Mouse (Mus musculus) hindbrain, embryonic 12.5 days (tissue): ENCODE measurements at regions not wholly inside any gene's neighbourhood (a gene's known extent, or its start where the extent isn't known, plus 50 kb on each side); places are given as distances from the start of the nearest gene placed in this dataset.

Experiments
- ATAC-seq: fragments of 200-750 bp; cut with Nextera tagmentation; 2 replicates; pipeline ENCODE4 v1.8.0; 2017; ENCODE audit warnings: moderate TSS enrichment; ENCODE audit not compliant: low FRiP score
- H3K27ac ChIP-seq: fragments of 300-500 bp; sonication (generic); 2 replicates; pipeline ENCODE4 v1.5.1; 2016; ENCODE audit warnings: mild to moderate bottlenecking
- H3K27me3 ChIP-seq: fragments of 300-500 bp; sonication (generic); 2 replicates; pipeline ENCODE4 v1.6.1; 2016; ENCODE audit warnings: mild to moderate bottlenecking
- H3K36me3 ChIP-seq: fragments of 300-500 bp; sonication (generic); 2 replicates; pipeline ENCODE4 v1.6.1; 2016; ENCODE audit warnings: mild to moderate bottlenecking
- H3K4me1 ChIP-seq: fragments of 300-500 bp; sonication (generic); 2 replicates; pipeline ENCODE4 v1.6.1; 2016
- H3K4me2 ChIP-seq: fragments of 300-500 bp; sonication (generic); replicated peaks from 2 replicates; pipeline ENCODE4 v1.6.1; 2016; ENCODE audit warnings: mild to moderate bottlenecking
- H3K4me3 ChIP-seq: fragments of 300-500 bp; sonication (generic); 2 replicates; pipeline ENCODE4 v1.5.1; 2016; ENCODE audit warnings: mild to moderate bottlenecking
- H3K9ac ChIP-seq: fragments of 300-500 bp; sonication (generic); 2 replicates; pipeline ENCODE4 v1.6.1; 2016; ENCODE audit warnings: mild to moderate bottlenecking, moderate library complexity
- H3K9me3 ChIP-seq: fragments of 300-500 bp; sonication (generic); replicated peaks from 2 replicates; pipeline ENCODE4 v1.6.1; 2016; ENCODE audit warnings: mild to moderate bottlenecking
- whole genome bisulfite sequencing: fragments of 180-500 bp; shearing (Covaris S2); methylation state at CpG from one replicate; pipeline ENCODE4 v1.1.7; 2016; 5-methylcytosine and 5-hydroxymethylcytosine counted together

GRCm38 (mm10) chr10:16600551-16601224 lies 1122.3 kb upstream of the Cited2 start:
- Histone ChIP-seq H3K4me2 (no peak overlapping the region), H3K27me3 (no peaks in the 10 kb centered on the region), H3K4me3 (no peak overlapping the region), H3K9ac (no peak overlapping the region), H3K27ac (no peak overlapping the region), H3K4me1 (no peaks in the 10 kb centered on the region), H3K9me3 (no peaks in the 10 kb centered on the region), H3K36me3 (no peaks in the 10 kb centered on the region)
- WGBS: 86% methylated on average over 10 of the region's 10 CpGs
- no peak for ATAC-seq

GRCm38 (mm10) chr10:16601225-16601595 lies 1121.8 kb upstream of the Cited2 start:
- no peak for ATAC-seq
- no peak overlapping the region for H3K4me2 ChIP-seq
- 82% methylated on average over 1 of the region's 1 CpGs for WGBS
- H3K4me3 ChIP-seq: no peak overlapping the region
- H3K27ac ChIP-seq: no peak overlapping the region
- H3K27me3 ChIP-seq: no peaks in the 10 kb centered on the region
- no peak overlapping the region for H3K9ac ChIP-seq
- H3K9me3 ChIP-seq: no peaks in the 10 kb centered on the region
- H3K4me1 ChIP-seq: no peaks in the 10 kb centered on the region
- no peaks in the 10 kb centered on the region for H3K36me3 ChIP-seq

GRCm38 (mm10) chr10:16608339-16608738 lies 1114.7 kb upstream of the Cited2 start:
- Histone ChIP-seq H3K27ac (no peak overlapping the region), H3K27me3 (no peaks in the 10 kb centered on the region), H3K4me1 (no peaks in the 10 kb centered on the region), H3K9me3 (no peaks in the 10 kb centered on the region), H3K4me2 (no peak overlapping the region), H3K36me3 (no peaks in the 10 kb centered on the region), H3K4me3 (no peak overlapping the region), H3K9ac (no peak overlapping the region)
- 92% methylated on average over 3 of the region's 3 CpGs for WGBS
- no peak for ATAC-seq

- WGBS: 93% methylated on average over 2 of the region's 2 CpGs
- ATAC-seq: no peak
- no peak overlapping the region for H3K27ac ChIP-seq
- H3K4me2 ChIP-seq: no peak overlapping the region
- no peak overlapping the region for H3K9ac ChIP-seq
- 0 out of 2 replicates have a peak, but pooled peaks cover 3% of the 10 kb centered on the region for H3K9me3 ChIP-seq
- H3K4me1 ChIP-seq: no peaks in the 10 kb centered on the region
- H3K4me3 ChIP-seq: no peak overlapping the region
- no peaks in the 10 kb centered on the region for H3K27me3 ChIP-seq
- no peaks in the 10 kb centered on the region for H3K36me3 ChIP-seq
These were observed 1104.3 kb upstream of the Cited2 start for GRCm38 (mm10) chr10:16618752-16619151.

GRCm38 (mm10) chr10:16619584-16619983 lies 1103.4 kb upstream of the Cited2 start:
- no peaks in the 10 kb centered on the region for H3K36me3 ChIP-seq
- no peak overlapping the region for H3K9ac ChIP-seq
- no peaks in the 10 kb centered on the region for H3K27me3 ChIP-seq
- H3K4me3 ChIP-seq: no peak overlapping the region
- no peak overlapping the region for H3K4me2 ChIP-seq
- 87% methylated on average over 2 of the region's 2 CpGs for WGBS
- no peak for ATAC-seq
- no peaks in the 10 kb centered on the region for H3K4me1 ChIP-seq
- H3K27ac ChIP-seq: no peak overlapping the region
- 0 out of 2 replicates have a peak, but pooled peaks cover 3% of the 10 kb centered on the region for H3K9me3 ChIP-seq

- Histone ChIP-seq H3K4me3 (no peak overlapping the region), H3K36me3 (no peaks in the 10 kb centered on the region), H3K9ac (no peak overlapping the region), H3K27me3 (no peaks in the 10 kb centered on the region), H3K9me3 (0 out of 2 replicates have a peak, but pooled peaks cover 3% of the 10 kb centered on the region), H3K27ac (no peak overlapping the region), H3K4me2 (no peak overlapping the region), H3K4me1 (no peaks in the 10 kb centered on the region)
- ATAC-seq: no peak
- WGBS: 73% methylated on average over 6 of the region's 6 CpGs
These were observed 1102.0 kb upstream of the Cited2 start for GRCm38 (mm10) chr10:16620804-16621559.

GRCm38 (mm10) chr10:16622821-16623220 lies 1100.2 kb upstream of the Cited2 start:
- H3K27me3 ChIP-seq: no peaks in the 10 kb centered on the region
- no peaks in the 10 kb centered on the region for H3K4me1 ChIP-seq
- no peaks in the 10 kb centered on the region for H3K36me3 ChIP-seq
- no peak overlapping the region for H3K4me3 ChIP-seq
- no peak overlapping the region for H3K27ac ChIP-seq
- no peak for ATAC-seq
- H3K4me2 ChIP-seq: no peak overlapping the region
- H3K9ac ChIP-seq: no peak overlapping the region
- WGBS: 89% methylated on average over 3 of the region's 3 CpGs
- no peaks in the 10 kb centered on the region for H3K9me3 ChIP-seq

- H3K27me3 ChIP-seq: no peaks in the 10 kb centered on the region
- 85% methylated on average over 2 of the region's 2 CpGs for WGBS
- H3K27ac ChIP-seq: no peak overlapping the region
- H3K9me3 ChIP-seq: no peaks in the 10 kb centered on the region
- no peak for ATAC-seq
- H3K9ac ChIP-seq: no peak overlapping the region
- no peaks in the 10 kb centered on the region for H3K4me1 ChIP-seq
- no peaks in the 10 kb centered on the region for H3K36me3 ChIP-seq
- H3K4me2 ChIP-seq: no peak overlapping the region
- H3K4me3 ChIP-seq: no peak overlapping the region
These were observed 1089.8 kb upstream of the Cited2 start for GRCm38 (mm10) chr10:16633236-16633635.

GRCm38 (mm10) chr10:16635463-16635862 lies 1087.6 kb upstream of the Cited2 start:
- Histone ChIP-seq H3K36me3 (no peaks in the 10 kb centered on the region), H3K9me3 (no peaks in the 10 kb centered on the region), H3K4me2 (no peak overlapping the region), H3K4me1 (no peaks in the 10 kb centered on the region), H3K9ac (no peak overlapping the region), H3K4me3 (no peak overlapping the region), H3K27me3 (no peaks in the 10 kb centered on the region), H3K27ac (no peak overlapping the region)
- ATAC-seq: no peak
- WGBS: 72% methylated on average over 2 of the region's 2 CpGs

- Histone ChIP-seq H3K27me3 (no peaks in the 10 kb centered on the region), H3K36me3 (no peaks in the 10 kb centered on the region), H3K4me2 (no peak overlapping the region), H3K9me3 (no peaks in the 10 kb centered on the region), H3K27ac (no peak overlapping the region), H3K4me3 (no peak overlapping the region), H3K9ac (no peak overlapping the region), H3K4me1 (no peaks in the 10 kb centered on the region)
- no peak for ATAC-seq
These were observed 1086.0 kb upstream of the Cited2 start for GRCm38 (mm10) chr10:16637006-16637405.

- WGBS: 43% methylated on average over 2 of the region's 2 CpGs
- H3K9me3 ChIP-seq: no peaks in the 10 kb centered on the region
- no peaks in the 10 kb centered on the region for H3K27me3 ChIP-seq
- no peak overlapping the region for H3K4me3 ChIP-seq
- H3K4me2 ChIP-seq: no peak overlapping the region
- H3K4me1 ChIP-seq: no peaks in the 10 kb centered on the region
- H3K36me3 ChIP-seq: no peaks in the 10 kb centered on the region
- no peak overlapping the region for H3K9ac ChIP-seq
- no peak for ATAC-seq
- H3K27ac ChIP-seq: no peak overlapping the region
These were observed 1084.9 kb upstream of the Cited2 start for GRCm38 (mm10) chr10:16638111-16638510.

- Histone ChIP-seq H3K9ac (no peak overlapping the region), H3K4me3 (no peak overlapping the region)
These were observed 1082.9 kb upstream of the Cited2 start for GRCm38 (mm10) chr10:16640136-16640535.

GRCm38 (mm10) chr10:16650120-16650519 lies 1072.9 kb upstream of the Cited2 start:
- Histone ChIP-seq H3K9ac (no peak overlapping the region), H3K27me3 (no peaks in the 10 kb centered on the region), H3K4me3 (no peak overlapping the region), H3K4me1 (no peaks in the 10 kb centered on the region), H3K27ac (no peak overlapping the region), H3K4me2 (no peak overlapping the region), H3K36me3 (no peaks in the 10 kb centered on the region), H3K9me3 (no peaks in the 10 kb centered on the region)
- no peak for ATAC-seq
- 62% methylated on average over 1 of the region's 1 CpGs for WGBS

More at GRCm38 (mm10) chr10:16640136-16640535, 1082.9 kb upstream of the Cited2 start:
- no peak for ATAC-seq
- WGBS: 55% methylated on average over 4 of the region's 4 CpGs
- H3K36me3 ChIP-seq: no peaks in the 10 kb centered on the region
- no peak overlapping the region for H3K4me2 ChIP-seq
- H3K9me3 ChIP-seq: no peaks in the 10 kb centered on the region
- no peaks in the 10 kb centered on the region for H3K27me3 ChIP-seq
- no peak overlapping the region for H3K27ac ChIP-seq
- H3K4me1 ChIP-seq: no peaks in the 10 kb centered on the region
